Comparison of ENCODE assay signal across 11 mouse cellular contexts in the genomic region with DNA sequence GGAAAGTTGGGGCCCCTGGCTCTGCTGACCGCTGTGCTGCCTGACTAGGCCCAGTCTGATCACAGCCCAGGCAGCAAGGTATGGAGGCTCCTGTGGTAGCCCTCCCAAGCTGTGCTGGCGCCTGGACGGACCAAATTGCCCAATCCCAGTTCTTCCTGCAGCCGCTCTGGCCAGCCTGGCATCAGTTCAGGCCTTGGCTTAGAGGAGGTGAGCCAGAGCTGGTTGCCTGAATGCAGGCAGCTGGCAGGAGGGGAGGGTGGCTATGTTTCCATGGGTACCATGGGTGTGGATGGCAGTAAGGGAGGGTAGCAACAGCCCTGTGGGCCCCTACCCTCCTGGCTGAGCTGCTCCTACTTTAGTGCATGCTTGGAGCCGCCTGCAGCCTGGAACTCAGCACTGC. TPM values are rescaled to one million over a fixed set of nuclear protein-coding genes. Genes with fewer than 3 reads are reported as not detected.
DNase-seq lines count a peak whose midpoint lies in the region; ATAC-seq lines count a peak whose summit lies in the region.
"Had no signal": no experiment of that assay in that cellular context is flagged by ENCODE, and none has a peak within 500 bp of the region (broad histone marks: within the 10 kb centered on the region; RNA-seq: fewer than 3 reads in every experiment).

No protein-coding gene starts in this region.

- H3K27me3 ChIP-seq in midbrain, embryonic 14.5 days (ENCODE audit: control insufficient read depth, insufficient read depth, low read length), result no peaks in the 10 kb centered on the region
- H3K27me3 ChIP-seq: heart, embryonic 13.5 days had no signal

- no peak overlapping the region for H3K4me2 ChIP-seq in midbrain, embryonic 14.5 days (ENCODE audit: low read length)
- H3K4me2 ChIP-seq: heart, embryonic 13.5 days had no signal

- H3K36me3 ChIP-seq in midbrain, embryonic 14.5 days (ENCODE audit: control insufficient read depth, insufficient read depth, low read length), result peaks cover 36% of the 10 kb centered on the region

- 84% methylated on average over 5 of the region's 5 CpGs for whole genome bisulfite sequencing in midbrain, embryonic 14.5 days

- H3K27ac ChIP-seq in midbrain, embryonic 14.5 days (replicated peaks; ENCODE audit: low read depth, low read length), result no peak overlapping the region
- H3K27ac ChIP-seq: heart, embryonic 13.5 days; macrophage had no signal

- H3K4me1 ChIP-seq in midbrain, embryonic 14.5 days (ENCODE audit: control insufficient read depth, insufficient read depth, low read length), result no peaks in the 10 kb centered on the region

- no peak overlapping the region for H3K9ac ChIP-seq in midbrain, embryonic 14.5 days (replicated peaks; ENCODE audit: low read length)
- H3K9ac ChIP-seq: heart, embryonic 13.5 days had no signal

- intact Hi-C loops in left cerebral cortex, postnatal 25 days (cut with DNase I), result no loop called here

- no peaks in the 10 kb centered on the region for H3K9me3 ChIP-seq in midbrain, embryonic 14.5 days (ENCODE audit: control insufficient read depth, low read length)
- H3K9me3 ChIP-seq: heart, embryonic 13.5 days had no signal

- no peak overlapping the region for H3K4me3 ChIP-seq in midbrain, embryonic 14.5 days (replicated peaks; ENCODE audit: low read depth, low read length)
- H3K4me3 ChIP-seq: heart, embryonic 13.5 days had no signal

- DNase-seq in adrenal gland, adult 2 months, result peak; percentile 39
- DNase-seq in adrenal gland, adult 8-10 months, result no peak
- peak; percentile 36 to 55 for DNase-seq in left cerebral cortex, postnatal 25 days (ENCODE audit: low spot score in 2 of 2)
- no peak for DNase-seq in left cerebral cortex, adult 11 months (ENCODE audit: low spot score)
- DNase-seq in cerebellum, postnatal 14 days, result peak; percentile 86 to 92
- peak; percentile 47 for DNase-seq in midbrain, embryonic 14.5 days
- DNase-seq in frontal cortex, adult 2 months (ENCODE audit: extremely low spot score in 1 of 2, low spot score in 1 of 2), result no peak
- no peak for DNase-seq in ovary, adult 18-20 months (ENCODE audit: low spot score)
- DNase-seq: embryo, embryonic 11 days had no signal

- peak; percentile 55; the same call in 1 of the 2 replicates for ATAC-seq in midbrain, embryonic 14.5 days (ENCODE audit: low FRiP score, low TSS enrichment)

RNA-seq across cellular contexts. Expression of a gene that starts 19.5 kb away (rescaled TPM):
- total RNA-seq in adrenal gland, adult 2 months (2021), result 1 to 10 TPM; 3.9 to 5.7 TPM
- polyA plus RNA-seq in adrenal gland, adult 2 months (2012; rRNA removed), result 4.1 and 5.5 TPM in 2 replicates
- 1 to 10 TPM; 3.9 to 5.2 (median 4.4) TPM for total RNA-seq in adrenal gland, adult 8-10 months (2022)
- 100 to 1,000 TPM; 177 to 182 TPM for total RNA-seq in left cerebral cortex, postnatal 25 days (2021)
- polyA plus RNA-seq in midbrain, embryonic 14.5 days (2014; fragmentation: Nextera tagmentation; extraction: Ambion mirVana), result 20.0 and 20.2 TPM in 2 replicates
- 130 and 145 TPM in 2 replicates for polyA plus RNA-seq in frontal cortex, adult 2 months (2012; rRNA removed)

RNA-seq across cellular contexts. Expression of a gene that starts 29.7 kb away (rescaled TPM):
- 10 to 100 TPM; 13.6 to 18.7 TPM for total RNA-seq in adrenal gland, adult 2 months (2021)
- 39.1 and 42.3 TPM in 2 replicates for polyA plus RNA-seq in adrenal gland, adult 2 months (2012; rRNA removed)
- 10 to 100 TPM; 18.2 to 30.2 (median 22.7) TPM for total RNA-seq in adrenal gland, adult 8-10 months (2022)
- total RNA-seq in left cerebral cortex, postnatal 25 days (2021), result 10 to 100 TPM; 17.7 to 20.2 TPM
- 12.5 and 21.3 TPM in 2 replicates for polyA plus RNA-seq in midbrain, embryonic 14.5 days (2014; fragmentation: Nextera tagmentation; extraction: Ambion mirVana)
- 13.7 and 14.6 TPM in 2 replicates for polyA plus RNA-seq in frontal cortex, adult 2 months (2012; rRNA removed)

RNA-seq across cellular contexts. Expression of a gene that starts 56.8 kb away (rescaled TPM):
- total RNA-seq in adrenal gland, adult 2 months (2021), result under 1 TPM; 0.69 to 0.90 TPM
- 1.9 and 2.3 TPM in 2 replicates for polyA plus RNA-seq in adrenal gland, adult 2 months (2012; rRNA removed)
- total RNA-seq in adrenal gland, adult 8-10 months (2022), result 1 to 10 TPM in 3 of 4 experiments, under 1 TPM in 1; 0.78 to 2.3 (median 1.6) TPM
- 10 to 100 TPM; 18.9 to 20.6 TPM for total RNA-seq in left cerebral cortex, postnatal 25 days (2021)
- 1.5 and 3.0 TPM in 2 replicates for polyA plus RNA-seq in midbrain, embryonic 14.5 days (2014; fragmentation: Nextera tagmentation; extraction: Ambion mirVana)
- 43.3 and 46.4 TPM in 2 replicates for polyA plus RNA-seq in frontal cortex, adult 2 months (2012; rRNA removed)
- polyA plus RNA-seq: macrophage had no signal

Comparison
In these comparisons a context has a peak if more than half of its experiments do, and no peak if none do; other contexts are left out.
1. DNase-seq: peak in adrenal gland, adult 2 months (single experiment), left cerebral cortex, postnatal 25 days (2 of 2), cerebellum, postnatal 14 days (2 of 2) and midbrain, embryonic 14.5 days (single experiment); none in adrenal gland, adult 8-10 months (single experiment), left cerebral cortex, adult 11 months (single experiment), frontal cortex, adult 2 months (0 of 2) and ovary, adult 18-20 months (single experiment).
2. RNA of a gene that starts 19.5 kb away (total RNA-seq): 177 to 182 TPM in left cerebral cortex, postnatal 25 days; 3.9 to 5.7 TPM in adrenal gland, adult 2 months and 3.9 to 5.2 TPM in adrenal gland, adult 8-10 months; every median in the first group is over 10 times any median in the second.
3. RNA of a gene that starts 56.8 kb away (total RNA-seq): 18.9 to 20.6 TPM in left cerebral cortex, postnatal 25 days; 0.78 to 2.3 TPM in adrenal gland, adult 8-10 months and 0.69 to 0.90 TPM in adrenal gland, adult 2 months; every median in the first group is over 4 times any median in the second.